Mouse (Mus musculus) ES-E14 (cell line): ENCODE results near the gene Stxbp1. TPM values are rescaled to one million over a fixed set of nuclear protein-coding genes. Genes with fewer than 3 reads are reported as not detected.

Experiments
- DNase-seq: peaks from one replicate; pipeline ENCODE4 v3.0.0-alpha.2; 2013; ENCODE audit warnings: low read depth, low spot score
- H3K27ac ChIP-seq: 2 replicates; pipeline ENCODE4 v1.5.1; 2012; ENCODE audit warnings: low read depth, mild to moderate bottlenecking, low read length, moderate library complexity, mixed read lengths; ENCODE audit not compliant: poor library complexity, insufficient read depth, severe bottlenecking
- H3K36me3 ChIP-seq: 2 replicates; pipeline ENCODE4 v1.6.1; 2012; ENCODE audit warnings: mild to moderate bottlenecking, low read length, moderate library complexity, mixed read lengths; ENCODE audit not compliant: control insufficient read depth, poor library complexity, insufficient read depth, severe bottlenecking
- H3K4me1 ChIP-seq, 2 experiments: fragments of 150-350 bp in 1 of 2; sonication (generic) in 1 of 2; 2 replicates each; pipeline ENCODE4 v1.6.1; 2012; ENCODE audit warnings: low read length in 2 of 2, mild to moderate bottlenecking in 1 of 2, mixed read lengths in 1 of 2; ENCODE audit not compliant: control insufficient read depth in 2 of 2, insufficient read depth in 2 of 2, poor library complexity in 1 of 2
- H3K4me3 ChIP-seq, 2 experiments: fragments of 150-350 bp in 1 of 2; sonication (generic) in 1 of 2; 2 replicates each; pipeline ENCODE4 v1.5.1; 2012; ENCODE audit warnings: low read length in 2 of 2, low read depth in 1 of 2, mild to moderate bottlenecking in 1 of 2, mixed read lengths in 1 of 2; ENCODE audit not compliant: insufficient read depth in 1 of 2, poor library complexity in 1 of 2, severe bottlenecking in 1 of 2
- H3K9ac ChIP-seq: 2 replicates; pipeline ENCODE4 v1.6.1; 2012; ENCODE audit warnings: low read depth, mild to moderate bottlenecking, low read length, mixed read lengths; ENCODE audit not compliant: poor library complexity, insufficient read depth, severe bottlenecking
- H3K9me3 ChIP-seq: fragments of 150-350 bp; sonication (generic); 2 replicates; pipeline ENCODE4 v1.6.1; 2012; ENCODE audit warnings: low read depth, mild to moderate bottlenecking, low read length; ENCODE audit not compliant: control insufficient read depth, insufficient read depth
- CHD2 ChIP-seq: IDR thresholded peaks from 2 replicates; pipeline ENCODE4 v1.6.1; 2014; ENCODE audit warnings: mild to moderate bottlenecking, low read depth, low read length, inconsistent platforms
- HCFC1 ChIP-seq: IDR thresholded peaks from 2 replicates; pipeline ENCODE4 v1.6.1; 2012; ENCODE audit warnings: low read length, inconsistent platforms, borderline replicate concordance; ENCODE audit not compliant: insufficient read depth
- MAFK ChIP-seq: IDR thresholded peaks from 2 replicates; pipeline ENCODE4 v1.6.1; 2014; ENCODE audit warnings: mild to moderate bottlenecking, low read depth, low read length, inconsistent platforms; ENCODE audit not compliant: insufficient read depth
- ZC3H11A ChIP-seq: IDR thresholded peaks from 2 replicates; pipeline ENCODE4 v1.6.1; 2012; ENCODE audit warnings: low read depth, mild to moderate bottlenecking, inconsistent platforms, low read length, borderline replicate concordance
- ZNF384 ChIP-seq: IDR thresholded peaks from 2 replicates; pipeline ENCODE4 v1.6.1; 2012; ENCODE audit warnings: low read depth, low read length, inconsistent platforms
- in situ Hi-C, 2 experiments: fragments of 600-800 bp; cut with MboI; formaldehyde crosslinking; loops; one replicate each; pipeline ENCODE4 v1.15.1; 2025; ENCODE audit warnings: low sequenced_read_pairs in 2 of 2, inconsistent platforms in 1 of 2; ENCODE audit not compliant: unreplicated experiment in 2 of 2
- total RNA-seq: library from RNA; depleted of rRNA; stranded (reverse); fragments of 300-350 nt; gene quantifications from 2 replicates; pipeline ENCODE4 v1.2.3, GENCODE M21; 2012

The Stxbp1 gene
- total RNA-seq, 1 experiment: 4.0 TPM

GRCm38 (mm10) chr2:32823579-32824154 is 23.4 kb downstream of the Stxbp1 start:
- no peak for DNase-seq
- no peaks in the 10 kb centered on the region; the same call in 1 of the 2 replicates for H3K36me3 ChIP-seq
- no peak overlapping the region for H3K4me3 ChIP-seq
- in situ Hi-C loops: no loop called here
- no peak overlapping the region for H3K9ac ChIP-seq
- H3K9me3 ChIP-seq: no peaks in the 10 kb centered on the region
- no peak for TF ChIP-seq HCFC1
- no peak for TF ChIP-seq MAFK
- no peak for TF ChIP-seq ZC3H11A
- TF ChIP-seq ZNF384: no peak
- no peak for TF ChIP-seq CHD2
- H3K27ac ChIP-seq: no peak overlapping the region
- no peaks in the 10 kb centered on the region for H3K4me1 ChIP-seq

GRCm38 (mm10) chr2:32823153-32823552 is 23.9 kb downstream of the Stxbp1 start:
- H3K27ac ChIP-seq: no peak overlapping the region
- no peaks in the 10 kb centered on the region; the same call in 1 of the 2 replicates for H3K36me3 ChIP-seq
- TF ChIP-seq ZNF384 (no peak), HCFC1 (no peak), CHD2 (no peak), MAFK (no peak)
- no peak overlapping the region for H3K4me3 ChIP-seq
- DNase-seq: no peak
- H3K4me1 ChIP-seq: no peaks in the 10 kb centered on the region
- in situ Hi-C loops: no loop called here
- no peak overlapping the region for H3K9ac ChIP-seq
- H3K9me3 ChIP-seq: no peaks in the 10 kb centered on the region

- Histone ChIP-seq H3K36me3 (no peaks in the 10 kb centered on the region; the same call in 1 of the 2 replicates), H3K27ac (no peak overlapping the region), H3K4me3 (no peak overlapping the region), H3K9ac (no peak overlapping the region), H3K9me3 (no peaks in the 10 kb centered on the region), H3K4me1 (no peaks in the 10 kb centered on the region)
- TF ChIP-seq ZC3H11A (no peak), CHD2 (no peak)
- in situ Hi-C loops: no loop called here
- no peak for DNase-seq
Observed at GRCm38 (mm10) chr2:32822643-32823042, 24.4 kb downstream of the Stxbp1 start.

- no peaks in the 10 kb centered on the region; the same call in 1 of the 2 replicates for H3K36me3 ChIP-seq
- no peak overlapping the region for H3K4me3 ChIP-seq
- no peak for TF ChIP-seq CHD2
- no peak for TF ChIP-seq ZC3H11A
- TF ChIP-seq MAFK: no peak
- TF ChIP-seq ZNF384: no peak
- DNase-seq: peak; percentile 40
- H3K9me3 ChIP-seq: no peaks in the 10 kb centered on the region
- H3K4me1 ChIP-seq: no peaks in the 10 kb centered on the region
- no peak overlapping the region for H3K27ac ChIP-seq
- no peak overlapping the region for H3K9ac ChIP-seq
- in situ Hi-C loops: no loop called here
Observed at GRCm38 (mm10) chr2:32821041-32821802, 25.8 kb downstream of the Stxbp1 start.

- Histone ChIP-seq H3K9ac (no peak overlapping the region), H3K27ac (no peak overlapping the region), H3K9me3 (no peaks in the 10 kb centered on the region), H3K4me1 (no peaks in the 10 kb centered on the region), H3K36me3 (peaks cover 2% of the 10 kb centered on the region; the same call in 1 of the 2 replicates), H3K4me3 (no peak overlapping the region)
- in situ Hi-C loops: no loop called here
- TF ChIP-seq HCFC1 (no peak), MAFK (no peak), ZNF384 (no peak), CHD2 (no peak), ZC3H11A (no peak)
- no peak for DNase-seq
Observed at GRCm38 (mm10) chr2:32818208-32818607, 28.8 kb downstream of the Stxbp1 start.
